In the genomic region with DNA sequence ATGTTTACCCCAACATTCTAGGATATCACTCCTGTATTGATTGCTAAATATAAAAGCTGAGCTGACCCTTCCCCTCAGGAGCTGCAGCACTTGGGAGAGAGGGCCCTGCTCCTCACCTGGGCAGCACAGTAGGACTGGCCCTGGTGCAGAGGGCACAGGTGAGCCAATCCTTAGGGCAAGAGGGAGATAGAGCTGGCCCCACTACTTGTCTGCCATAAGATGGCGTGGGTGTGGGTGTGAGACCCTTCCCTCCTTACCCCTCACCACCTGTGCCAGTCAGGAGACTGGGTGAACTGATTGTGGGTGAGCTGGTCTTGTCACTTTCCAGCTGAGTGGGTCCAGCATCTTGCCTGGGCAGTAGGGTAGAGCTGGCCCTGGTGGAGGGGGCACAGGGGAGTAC, we compare ENCODE assay signal across 17 mouse cellular contexts. TPM values are rescaled to one million over a fixed set of nuclear protein-coding genes. Genes with fewer than 3 reads are reported as not detected.
DNase-seq lines count a peak whose midpoint lies in the region; ATAC-seq and TF ChIP-seq lines count a peak whose summit lies in the region.
"Had no signal": no experiment of that assay in that cellular context is flagged by ENCODE, and none has a peak within 500 bp of the region (broad histone marks: within the 10 kb centered on the region; RNA-seq: fewer than 3 reads in every experiment).

No protein-coding gene starts in this region.

- no peaks in the 10 kb centered on the region for H3K27me3 ChIP-seq in heart, embryonic 10.5 days (ENCODE audit: insufficient read depth, poor library complexity, severe bottlenecking)
- no peaks in the 10 kb centered on the region for H3K27me3 ChIP-seq in kidney, postnatal 0 days (ENCODE audit: insufficient read depth, low read length)
- no peaks in the 10 kb centered on the region for H3K27me3 ChIP-seq in midbrain, embryonic 10.5 days (ENCODE audit: low read depth, poor library complexity, severe bottlenecking)
- no peaks in the 10 kb centered on the region for H3K27me3 ChIP-seq in midbrain, embryonic 11.5 days (ENCODE audit: control insufficient read depth, insufficient read depth, low read length)
- H3K27me3 ChIP-seq: forebrain, embryonic 13.5 days; limb, embryonic 13.5 days had no signal

- H3K4me2 ChIP-seq in kidney, postnatal 0 days (ENCODE audit: low read length): no peak overlapping the region
- H3K4me2 ChIP-seq in midbrain, embryonic 11.5 days: no peak overlapping the region
- H3K4me2 ChIP-seq: forebrain, embryonic 13.5 days; heart, embryonic 11.5 days; limb, embryonic 13.5 days had no signal

- 63% methylated on average over 1 of the region's 1 CpGs for WGBS in heart, embryonic 10.5 days
- WGBS in kidney, postnatal 0 days: 100% methylated on average over 1 of the region's 1 CpGs
- WGBS in midbrain, embryonic 10.5 days: 91% methylated on average over 1 of the region's 1 CpGs
- 76% methylated on average over 1 of the region's 1 CpGs for WGBS in midbrain, embryonic 11.5 days

- no peaks in the 10 kb centered on the region for H3K36me3 ChIP-seq in heart, embryonic 10.5 days
- no peaks in the 10 kb centered on the region for H3K36me3 ChIP-seq in kidney, postnatal 0 days (ENCODE audit: insufficient read depth, low read length)
- 0 out of 2 replicates have a peak, but pooled peaks cover 3% of the 10 kb centered on the region for H3K36me3 ChIP-seq in midbrain, embryonic 10.5 days
- H3K36me3 ChIP-seq in midbrain, embryonic 11.5 days (ENCODE audit: control insufficient read depth, insufficient read depth, low read length): no peaks in the 10 kb centered on the region
- H3K36me3 ChIP-seq: limb, embryonic 13.5 days had no signal

- H3K9me3 ChIP-seq in heart, embryonic 10.5 days: no peaks in the 10 kb centered on the region
- H3K9me3 ChIP-seq in kidney, postnatal 0 days (replicated peaks; ENCODE audit: low read length): no peaks in the 10 kb centered on the region
- no peaks in the 10 kb centered on the region for H3K9me3 ChIP-seq in midbrain, embryonic 10.5 days (replicated peaks)
- no peaks in the 10 kb centered on the region for H3K9me3 ChIP-seq in midbrain, embryonic 11.5 days (ENCODE audit: control insufficient read depth, low read length)
- H3K9me3 ChIP-seq: forebrain, embryonic 13.5 days; limb, embryonic 13.5 days had no signal

- H3K4me3 ChIP-seq in heart, embryonic 10.5 days: no peak overlapping the region
- no peak overlapping the region for H3K4me3 ChIP-seq in kidney, postnatal 0 days (replicated peaks; ENCODE audit: low read depth, low read length)
- H3K4me3 ChIP-seq in midbrain, embryonic 10.5 days: no peak overlapping the region
- no peak overlapping the region for H3K4me3 ChIP-seq in midbrain, embryonic 11.5 days (ENCODE audit: low read depth, low read length)
- H3K4me3 ChIP-seq: forebrain, embryonic 13.5 days; limb, embryonic 13.5 days had no signal

- no peak overlapping the region for H3K9ac ChIP-seq in kidney, postnatal 0 days (ENCODE audit: low read depth, low read length)
- H3K9ac ChIP-seq in midbrain, embryonic 11.5 days (ENCODE audit: low read length): no peak overlapping the region
- H3K9ac ChIP-seq: forebrain, embryonic 13.5 days; limb, embryonic 13.5 days had no signal

- DNase-seq in heart, embryonic 10.5 days (ENCODE audit: low spot score): peak; percentile 41
- DNase-seq in heart, postnatal 14 days: no peak
- DNase-seq in kidney, postnatal 0 days (ENCODE audit: low spot score): no peak
- DNase-seq in kidney, postnatal 25 days: no peak
- no peak for DNase-seq in midbrain, embryonic 10.5 days (ENCODE audit: low spot score)
- no peak for DNase-seq in midbrain, embryonic 11.5 days (ENCODE audit: low spot score, missing footprints)
- no peak for DNase-seq in testis, postnatal 10 days (ENCODE audit: low spot score)
- DNase-seq: adrenal gland, postnatal 36 days; B cell, adult 2 months; cerebellum, adult 11-12 months; cerebellum, postnatal 36 days; gastrocnemius, postnatal 10 days; right cerebral cortex, postnatal 25 days; thymus, adult 2 months had no signal

- TF ChIP-seq CTCF in kidney, postnatal 0 days (IDR thresholded peaks at IDR 0.05; ENCODE audit: low read depth): no peak

- peaks cover 38% of the 10 kb centered on the region for H3K4me1 ChIP-seq in heart, embryonic 10.5 days
- peaks cover 14% of the 10 kb centered on the region; the same call in 1 of the 2 replicates for H3K4me1 ChIP-seq in kidney, postnatal 0 days (replicated peaks; ENCODE audit: insufficient read depth, low read length)
- H3K4me1 ChIP-seq in midbrain, embryonic 10.5 days: peaks cover 31% of the 10 kb centered on the region
- H3K4me1 ChIP-seq in midbrain, embryonic 11.5 days (ENCODE audit: control insufficient read depth, insufficient read depth, low read length): peaks cover 16% of the 10 kb centered on the region

- peak overlapping the region; percentile 47 for H3K27ac ChIP-seq in heart, embryonic 10.5 days
- no peak overlapping the region for H3K27ac ChIP-seq in kidney, postnatal 0 days
- peak overlapping the region; percentile 42; the same call in 1 of the 2 replicates for H3K27ac ChIP-seq in midbrain, embryonic 10.5 days (replicated peaks)
- no peak overlapping the region for H3K27ac ChIP-seq in midbrain, embryonic 11.5 days (ENCODE audit: low read depth, low read length)
- H3K27ac ChIP-seq: forebrain, embryonic 13.5 days; limb, embryonic 13.5 days had no signal

- intact Hi-C loops in heart, postnatal 14 days (cut with DNase I): loop anchor here (10.0 kb wide), 1 partner anchor 90 kb away; no protein-coding TSS in a partner anchor

- 0 out of 2 replicates have a peak, but pooled peaks have one; percentile 13 for ATAC-seq in kidney, postnatal 0 days (replicated peaks; ENCODE audit: low FRiP score, low read depth)
- no peak for ATAC-seq in midbrain, embryonic 11.5 days (ENCODE audit: low FRiP score)

RNA-seq across cellular contexts. Expression of a gene that starts 47.2 kb away (rescaled TPM):
- 8.9 and 9.5 TPM in 2 replicates for polyA plus RNA-seq in heart, embryonic 10.5 days (2016; fragmentation: Nextera tagmentation; extraction: Ambion mirVana)
- 1 to 10 TPM; 8.1 to 8.6 TPM for total RNA-seq in heart, postnatal 14 days (2021)
- polyA plus RNA-seq in kidney, postnatal 0 days (2015; fragmentation: Nextera tagmentation; extraction: Ambion mirVana): 3.9 and 4.6 TPM in 2 replicates
- 14.8 and 15.5 TPM in 2 replicates for polyA plus RNA-seq in midbrain, embryonic 10.5 days (2016; fragmentation: Nextera tagmentation; extraction: Ambion mirVana)
- polyA plus RNA-seq in midbrain, embryonic 11.5 days (2014; fragmentation: Nextera tagmentation; extraction: Ambion mirVana): 14.9 and 15.9 TPM in 2 replicates

Comparison
In these comparisons a context has a peak if more than half of its experiments do, and no peak if none do; other contexts are left out.
1. H3K27ac ChIP-seq: peak in heart, embryonic 10.5 days (single experiment) and midbrain, embryonic 10.5 days (single experiment); none in kidney, postnatal 0 days (single experiment) and midbrain, embryonic 11.5 days (single experiment).